20 mouse cellular contexts compared by ENCODE assay signal in the genomic region with DNA sequence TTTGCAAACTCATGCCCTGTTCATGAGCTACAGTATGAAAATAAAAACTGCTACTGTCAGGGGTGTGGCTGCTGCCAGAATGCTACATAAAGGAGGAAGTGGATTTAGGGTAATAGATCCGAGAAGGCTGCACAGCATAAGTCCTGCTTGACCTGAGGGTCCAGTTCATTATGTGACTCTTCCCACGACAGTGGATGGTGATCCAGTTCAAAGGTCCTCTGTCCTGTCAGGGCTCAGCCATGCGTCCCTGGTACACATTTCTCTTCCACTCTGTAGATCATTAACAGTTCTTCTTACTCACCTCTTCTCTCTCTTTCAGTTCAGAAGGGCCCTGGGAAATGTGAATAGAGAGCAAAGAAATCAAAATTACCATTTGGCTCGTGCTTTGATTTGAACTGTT.
DNase-seq lines count a peak whose midpoint lies in the region; ATAC-seq lines count a peak whose summit lies in the region.
"Had no signal": no experiment of that assay in that cellular context is flagged by ENCODE, and none has a peak within 500 bp of the region (broad histone marks: within the 10 kb centered on the region; RNA-seq: fewer than 3 reads in every experiment).

No protein-coding gene starts in this region.

- no peaks in the 10 kb centered on the region for H3K9me3 ChIP-seq in kidney, embryonic 16.5 days (ENCODE audit: low read length)
- no peaks in the 10 kb centered on the region for H3K9me3 ChIP-seq in liver, embryonic 16.5 days (replicated peaks; ENCODE audit: control insufficient read depth, low read length)
- H3K9me3 ChIP-seq: embryonic facial prominence, embryonic 12.5 days; forebrain, embryonic 15.5 days; hindbrain, embryonic 12.5 days; limb, embryonic 12.5 days; lung, embryonic 15.5 days; midbrain, embryonic 10.5 days had no signal

- no peak overlapping the region for H3K27ac ChIP-seq in kidney, embryonic 16.5 days (ENCODE audit: low read length)
- H3K27ac ChIP-seq in liver, embryonic 16.5 days (ENCODE audit: low read length): no peak overlapping the region
- H3K27ac ChIP-seq: embryonic facial prominence, embryonic 12.5 days; forebrain, embryonic 15.5 days; hindbrain, embryonic 12.5 days; limb, embryonic 12.5 days; lung, embryonic 15.5 days; macrophage; midbrain, embryonic 10.5 days had no signal

- no peak overlapping the region for H3K4me2 ChIP-seq in kidney, embryonic 16.5 days (replicated peaks; ENCODE audit: low read depth, low read length)
- H3K4me2 ChIP-seq in liver, embryonic 16.5 days (ENCODE audit: low read depth, low read length): no peak overlapping the region
- H3K4me2 ChIP-seq: embryonic facial prominence, embryonic 12.5 days; forebrain, embryonic 15.5 days; hindbrain, embryonic 12.5 days; limb, embryonic 12.5 days; lung, embryonic 15.5 days had no signal

- H3K36me3 ChIP-seq in kidney, embryonic 16.5 days (ENCODE audit: insufficient read depth, low read length): 0 out of 2 replicates have a peak, but pooled peaks cover 3% of the 10 kb centered on the region
- no peaks in the 10 kb centered on the region for H3K36me3 ChIP-seq in liver, embryonic 16.5 days (ENCODE audit: control insufficient read depth, insufficient read depth)
- H3K36me3 ChIP-seq: embryonic facial prominence, embryonic 12.5 days; forebrain, embryonic 15.5 days; hindbrain, embryonic 12.5 days had no signal

- no peaks in the 10 kb centered on the region for H3K27me3 ChIP-seq in kidney, embryonic 16.5 days (ENCODE audit: insufficient read depth, low read length)
- no peaks in the 10 kb centered on the region for H3K27me3 ChIP-seq in liver, embryonic 16.5 days (ENCODE audit: control insufficient read depth, insufficient read depth, low read depth, low read length)
- H3K27me3 ChIP-seq: embryonic facial prominence, embryonic 12.5 days; forebrain, embryonic 15.5 days; hindbrain, embryonic 12.5 days; limb, embryonic 12.5 days; lung, embryonic 15.5 days had no signal

- peak; percentile 96 for ATAC-seq in kidney, embryonic 16.5 days (ENCODE audit: low FRiP score, low TSS enrichment)
- ATAC-seq in liver, embryonic 16.5 days (ENCODE audit: low read depth): peak; percentile 87
- ATAC-seq: forebrain, embryonic 15.5 days had no signal

- no peak overlapping the region for H3K9ac ChIP-seq in kidney, embryonic 16.5 days (replicated peaks; ENCODE audit: low read length)
- H3K9ac ChIP-seq in liver, embryonic 16.5 days (ENCODE audit: low read depth, low read length): no peak overlapping the region
- H3K9ac ChIP-seq: embryonic facial prominence, embryonic 12.5 days; forebrain, embryonic 15.5 days; hindbrain, embryonic 12.5 days; limb, embryonic 12.5 days; lung, embryonic 15.5 days had no signal

- WGBS in kidney, embryonic 16.5 days: 53% methylated on average over 4 of the region's 4 CpGs
- 41% methylated on average over 4 of the region's 4 CpGs for WGBS in liver, embryonic 16.5 days (ENCODE audit: insufficient replicate concordance)

- no peak overlapping the region for H3K4me3 ChIP-seq in kidney, embryonic 16.5 days (ENCODE audit: low read length)
- no peak overlapping the region for H3K4me3 ChIP-seq in liver, embryonic 16.5 days (ENCODE audit: low read depth, low read length)
- H3K4me3 ChIP-seq: embryonic facial prominence, embryonic 12.5 days; forebrain, embryonic 15.5 days; hindbrain, embryonic 12.5 days; limb, embryonic 12.5 days; lung, embryonic 15.5 days; midbrain, embryonic 10.5 days had no signal

- H3K4me1 ChIP-seq in kidney, embryonic 16.5 days (ENCODE audit: insufficient read depth, low read length): no peaks in the 10 kb centered on the region
- H3K4me1 ChIP-seq in liver, embryonic 16.5 days (ENCODE audit: control insufficient read depth, low read depth, low read length): no peaks in the 10 kb centered on the region
- H3K4me1 ChIP-seq: embryonic facial prominence, embryonic 12.5 days; forebrain, embryonic 15.5 days; hindbrain, embryonic 12.5 days; limb, embryonic 12.5 days; lung, embryonic 15.5 days; midbrain, embryonic 10.5 days had no signal

- DNase-seq in kidney, adult 11 months: peak; percentile 66
- DNase-seq in liver: peak; percentile 8
- no peak for DNase-seq in lung, postnatal 25 days (ENCODE audit: low spot score)
- no peak for DNase-seq in heart, adult 11 months
- no peak for DNase-seq in testis, postnatal 10 days (ENCODE audit: low spot score)
- DNase-seq in natural killer cell, adult 2 months (ENCODE audit: low spot score in 2 of 2): no peak
- DNase-seq: adrenal gland, adult 8-10 months; B cell, adult 2 months; cerebellum, postnatal 10 days; gastrocnemius, postnatal 36 days; thymus, postnatal 14 days had no signal

Comparison
In these comparisons a context has a peak if more than half of its experiments do, and no peak if none do; other contexts are left out.
1. DNase-seq: peak in kidney, adult 11 months (single experiment) and liver (single experiment); none in lung, postnatal 25 days (single experiment), heart, adult 11 months (single experiment), testis, postnatal 10 days (single experiment) and natural killer cell, adult 2 months (0 of 2).